In the genomic region with DNA sequence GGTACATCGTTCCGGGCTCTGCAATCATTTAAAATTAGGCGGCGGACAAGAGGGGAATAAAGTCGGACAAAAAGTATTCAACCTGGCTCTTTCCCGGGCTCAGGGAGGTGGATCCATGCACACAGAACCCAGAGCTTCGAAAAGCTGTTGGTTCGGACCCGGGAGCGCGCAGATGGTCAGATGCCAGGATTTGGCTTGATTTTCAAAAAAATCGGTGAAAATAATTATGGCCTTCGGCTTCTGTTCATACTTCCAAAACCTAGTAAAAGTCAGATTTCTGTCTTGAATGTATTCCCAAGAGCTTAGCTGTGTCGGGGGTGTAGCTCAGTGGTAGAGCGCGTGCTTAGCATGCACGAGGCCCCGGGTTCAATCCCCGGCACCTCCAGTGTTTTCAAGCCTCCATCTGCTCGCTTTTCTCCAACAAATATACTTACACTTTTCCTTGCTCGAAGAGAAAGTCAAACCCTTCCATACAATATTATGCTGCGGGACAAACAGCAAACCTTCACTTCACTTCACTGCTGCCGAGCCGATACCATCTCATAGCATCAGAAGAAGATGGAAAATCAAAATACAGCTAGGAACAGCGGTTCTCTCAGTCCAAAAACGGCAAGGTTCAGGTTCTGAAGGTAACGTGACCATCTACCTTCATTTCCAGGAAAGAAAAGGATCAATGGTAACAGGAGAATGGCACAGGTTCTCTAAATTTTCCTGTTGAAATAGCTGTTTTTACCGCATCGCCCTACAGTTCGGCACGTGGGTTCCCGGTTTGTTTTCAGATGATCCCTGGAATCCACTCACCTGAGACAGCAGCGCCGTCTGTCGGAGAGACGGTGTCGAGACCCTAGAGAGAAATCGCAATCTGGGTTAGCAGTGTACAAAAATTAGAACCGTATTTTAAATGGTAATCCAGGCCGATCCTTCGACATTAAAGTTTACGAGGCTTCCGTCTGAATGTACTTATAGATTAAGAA, we compare ENCODE assay signal across 8 mouse cellular contexts. TPM values are rescaled to one million over a fixed set of nuclear protein-coding genes. Genes with fewer than 3 reads are reported as not detected.
DNase-seq lines count a peak whose midpoint lies in the region; ATAC-seq and TF ChIP-seq lines count a peak whose summit lies in the region.

No protein-coding gene starts in this region.

- peak overlapping the region; percentile 87 for H3K4me2 ChIP-seq in lung, embryonic 16.5 days (ENCODE audit: low read depth, low read length)

- peak overlapping the region; percentile 58 for H3K4me3 ChIP-seq in hindbrain, embryonic 10.5 days
- H3K4me3 ChIP-seq in lung, embryonic 16.5 days (ENCODE audit: low read length), result peak overlapping the region; percentile 62
- peak overlapping the region; percentile 42 for H3K4me3 ChIP-seq in thymus, adult 2 months (ENCODE audit: control insufficient read depth, insufficient read depth, low read length)

- peak; percentile 96 for ATAC-seq in frontal cortex, adult (ENCODE audit: low TSS enrichment)
- peak; percentile 98 for ATAC-seq in lung, embryonic 16.5 days (ENCODE audit: low read depth)

- no peaks in the 10 kb centered on the region for H3K4me1 ChIP-seq in hindbrain, embryonic 10.5 days (replicated peaks)
- H3K4me1 ChIP-seq in lung, embryonic 16.5 days (replicated peaks; ENCODE audit: control insufficient read depth, insufficient read depth, low read length), result peaks cover 2% of the 10 kb centered on the region; the same call in 1 of the 2 replicates
- H3K4me1 ChIP-seq in thymus, adult 2 months (replicated peaks; ENCODE audit: control insufficient read depth, insufficient read depth, low read length), result peaks cover 3% of the 10 kb centered on the region

- H3K27ac ChIP-seq in hindbrain, embryonic 10.5 days, result peak overlapping the region; percentile 65
- H3K27ac ChIP-seq in lung, embryonic 16.5 days (ENCODE audit: low read length), result peak overlapping the region; percentile 31; the same call in 1 of the 2 replicates
- no peak overlapping the region for H3K27ac ChIP-seq in thymus, adult 2 months (ENCODE audit: control insufficient read depth, insufficient read depth, low read length)

- no peak for TF ChIP-seq POLR2A in thymus, adult 2 months (IDR thresholded peaks at IDR 0.05; ENCODE audit: control insufficient read depth, extremely low read depth, insufficient read depth, low read length, poor library complexity)

- peak; percentile 82 for DNase-seq in MN1 (ENCODE audit: low spot score)
- DNase-seq in cerebellum, adult 9-10 months, result peak; percentile 90
- peak; percentile 85 for DNase-seq in hindbrain, embryonic 10.5 days (ENCODE audit: low spot score)
- peak; percentile 72 for DNase-seq in layer of hippocampus, adult 9-11 months
- DNase-seq in ovary, adult 18-20 months (ENCODE audit: low spot score), result peak; percentile 58
- peak; percentile 80 for DNase-seq in thymus, adult 2 months

- TF ChIP-seq CTCF in thymus, adult 2 months (IDR thresholded peaks at IDR 0.05; ENCODE audit: borderline replicate concordance, control insufficient read depth, extremely low read depth, insufficient read depth, low read length, poor library complexity), result no peak

- peaks cover 7% of the 10 kb centered on the region; the same call in 1 of the 2 replicates for H3K27me3 ChIP-seq in hindbrain, embryonic 10.5 days (ENCODE audit: insufficient read depth, poor library complexity, severe bottlenecking)
- H3K27me3 ChIP-seq in lung, embryonic 16.5 days (ENCODE audit: control insufficient read depth, insufficient read depth, low read depth, low read length), result no peaks in the 10 kb centered on the region
- H3K27me3 ChIP-seq in thymus, adult 2 months (ENCODE audit: control insufficient read depth, insufficient read depth, low read length), result no peaks in the 10 kb centered on the region

- H3K9ac ChIP-seq in lung, embryonic 16.5 days (ENCODE audit: low read length), result peak overlapping the region; percentile 71

- no peaks in the 10 kb centered on the region for H3K36me3 ChIP-seq in hindbrain, embryonic 10.5 days
- no peaks in the 10 kb centered on the region for H3K36me3 ChIP-seq in lung, embryonic 16.5 days (ENCODE audit: control insufficient read depth, insufficient read depth, low read length)
- H3K36me3 ChIP-seq in thymus, adult 2 months (ENCODE audit: control insufficient read depth, insufficient read depth, low read length), result no peaks in the 10 kb centered on the region

- WGBS in hindbrain, embryonic 10.5 days, result 1% methylated on average over 43 of the region's 43 CpGs
- WGBS in lung, embryonic 16.5 days, result under 1% methylated on average over 43 of the region's 43 CpGs
- 1% methylated on average over 43 of the region's 43 CpGs for WGBS in thymus, adult 2 months

- H3K9me3 ChIP-seq in hindbrain, embryonic 10.5 days, result no peaks in the 10 kb centered on the region
- no peaks in the 10 kb centered on the region for H3K9me3 ChIP-seq in lung, embryonic 16.5 days (ENCODE audit: control insufficient read depth, low read length)

RNA-seq across cellular contexts. Expression of gene Trim27, which starts 54.8 kb away (rescaled TPM):
- 157 and 163 TPM in 2 replicates for polyA plus RNA-seq in hindbrain, embryonic 10.5 days (2016; fragmentation: Nextera tagmentation; extraction: Ambion mirVana)
- polyA plus RNA-seq in lung, embryonic 16.5 days (2015; fragmentation: Nextera tagmentation; extraction: Ambion mirVana), result 105 and 108 TPM in 2 replicates
- 131 and 200 TPM in 2 replicates for polyA plus RNA-seq in thymus, adult 2 months (2012; rRNA removed)

RNA-seq across cellular contexts. Expression of gene Gpx5, which starts 58.5 kb away (rescaled TPM):
- not detected in 2 replicates for polyA plus RNA-seq in hindbrain, embryonic 10.5 days (2016; fragmentation: Nextera tagmentation; extraction: Ambion mirVana)
- polyA plus RNA-seq in lung, embryonic 16.5 days (2015; fragmentation: Nextera tagmentation; extraction: Ambion mirVana), result not detected in 2 replicates
- not detected in 2 replicates for polyA plus RNA-seq in thymus, adult 2 months (2012; rRNA removed)
